Mouse (Mus musculus) E14TG2a.4 (cell line): ENCODE measurements around the gene Ccnk.

ENCODE experiments used
- CTCF ChIP-seq: conservative IDR thresholded peaks from 2 replicates; pipeline ENCODE4 v1.5.1; 2014; ENCODE audit warnings: low read length
- NANOG ChIP-seq: IDR thresholded peaks from 2 replicates; pipeline ENCODE4 v1.6.1; 2014; ENCODE audit warnings: borderline replicate concordance, low read length, mixed read lengths
- POU5F1 ChIP-seq: IDR thresholded peaks from 2 replicates; pipeline ENCODE4 v1.6.1; 2014; ENCODE audit warnings: low read length, borderline replicate concordance

DNA sequence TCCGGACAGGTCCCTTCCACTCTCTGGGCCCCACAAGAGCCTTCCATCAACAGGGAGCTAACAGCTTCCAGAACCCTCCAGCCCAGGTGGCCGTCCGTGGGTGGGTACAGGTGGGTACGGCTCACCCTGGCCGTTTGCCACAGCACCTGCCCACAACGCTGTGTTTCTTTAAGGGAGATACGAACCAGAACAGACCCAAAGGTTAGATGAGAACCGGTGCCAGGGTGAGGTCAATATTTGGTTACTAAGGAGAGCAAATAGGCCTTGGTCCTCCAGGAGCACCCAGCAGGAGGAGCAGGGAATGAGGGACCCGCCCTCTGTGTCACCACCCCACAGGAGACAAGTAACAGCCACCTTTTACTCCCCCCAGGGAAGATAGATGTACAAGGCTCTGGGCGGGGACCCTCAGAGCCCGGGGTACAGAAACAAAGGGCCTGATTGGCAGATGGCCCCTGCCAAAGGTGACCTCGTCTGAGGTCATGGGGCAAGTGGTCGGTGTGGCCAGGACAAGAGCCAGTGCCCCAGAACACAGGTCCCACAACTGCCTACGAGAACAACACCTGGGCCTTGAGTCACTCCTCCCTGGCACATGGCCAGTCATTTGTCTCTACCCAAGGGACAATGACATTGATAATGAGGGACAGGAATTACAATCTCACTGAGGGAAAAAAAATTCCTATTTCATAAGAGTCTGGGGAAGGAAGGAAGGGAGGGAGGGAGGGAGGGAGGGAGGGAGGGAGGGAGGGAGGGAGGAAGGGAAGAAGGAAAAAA, 55.6 kb downstream of the Ccnk start:
- TF ChIP-seq CTCF: no peak
- no peak for TF ChIP-seq NANOG
- TF ChIP-seq POU5F1: no peak
